Mouse (Mus musculus) forebrain, embryonic 16.5 days (tissue): ENCODE measurements around the gene Lcor. TPM values are rescaled to one million over a fixed set of nuclear protein-coding genes. Genes with fewer than 3 reads are reported as not detected.

Experiments used
- ATAC-seq: fragments of 200-750 bp; cut with Nextera tagmentation; 2 replicates; pipeline ENCODE4 v1.8.0; 2017; ENCODE audit warnings: mild to moderate bottlenecking, moderate library complexity
- H3K27ac ChIP-seq: fragments of 300-500 bp; sonication (generic); 2 replicates; pipeline ENCODE4 v1.5.1; 2014; ENCODE audit warnings: low read length, control low read depth
- H3K27me3 ChIP-seq: fragments of 300-500 bp; sonication (generic); replicated peaks from 2 replicates; pipeline ENCODE4 v1.6.1; 2014; ENCODE audit warnings: low read length; ENCODE audit not compliant: control insufficient read depth, insufficient read depth
- H3K36me3 ChIP-seq: fragments of 300-500 bp; sonication (generic); 2 replicates; pipeline ENCODE4 v1.6.1; 2014; ENCODE audit not compliant: control insufficient read depth, insufficient read depth
- H3K4me1 ChIP-seq: fragments of 300-500 bp; sonication (generic); replicated peaks from 2 replicates; pipeline ENCODE4 v1.6.1; 2014; ENCODE audit warnings: low read length; ENCODE audit not compliant: control insufficient read depth, insufficient read depth
- H3K4me2 ChIP-seq: fragments of 300-500 bp; sonication (generic); 2 replicates; pipeline ENCODE4 v1.6.1; 2014; ENCODE audit warnings: mild to moderate bottlenecking, low read length, control low read depth
- H3K4me3 ChIP-seq: fragments of 300-500 bp; sonication (generic); replicated peaks from 2 replicates; pipeline ENCODE4 v1.5.1; 2014; ENCODE audit warnings: mild to moderate bottlenecking, low read length, control low read depth
- H3K9ac ChIP-seq: fragments of 300-500 bp; sonication (generic); replicated peaks from 2 replicates; pipeline ENCODE4 v1.6.1; 2014; ENCODE audit warnings: low read depth, low read length, control low read depth
- H3K9me3 ChIP-seq: fragments of 300-500 bp; sonication (generic); 2 replicates; pipeline ENCODE4 v1.6.1; 2016; ENCODE audit warnings: low read length; ENCODE audit not compliant: control insufficient read depth
- WGBS: fragments of 180-500 bp; shearing (Covaris S2); extraction: QIAGEN DNeasy Blood & Tissue Kit; methylation state at CpG from one replicate; pipeline ENCODE4 v1.1.7; 2014; 5-methylcytosine and 5-hydroxymethylcytosine counted together
- polyA plus RNA-seq: library from polyadenylated mRNA; unstranded; fragments of >200 nt; fragmentation: Nextera tagmentation; extraction: Ambion mirVana; gene quantifications from 2 replicates; pipeline ENCODE4 v1.2.1, GENCODE M21; 2015

The Lcor gene
- polyA plus RNA-seq, 1 experiment from 2014 or later: 21.8 TPM

- Histone ChIP-seq H3K9ac (peak overlapping the region; percentile 46; the same call in 1 of the 2 replicates), H3K4me1 (peaks cover 21% of the 10 kb centered on the region), H3K4me3 (peak overlapping the region; percentile 97), H3K4me2 (peak overlapping the region; percentile 78), H3K36me3 (no peaks in the 10 kb centered on the region), H3K27ac (no peak overlapping the region), H3K27me3 (no peaks in the 10 kb centered on the region; the same call in 1 of the 2 replicates), H3K9me3 (no peaks in the 10 kb centered on the region)
- 8% methylated on average over 5 of the region's 5 CpGs for WGBS
- no peak for ATAC-seq
These were observed 1.9 kb downstream of the Lcor start for GRCm38 (mm10) chr19:41484361-41484760.

- Histone ChIP-seq H3K36me3 (no peaks in the 10 kb centered on the region), H3K27ac (no peak overlapping the region), H3K9me3 (no peaks in the 10 kb centered on the region), H3K27me3 (no peaks in the 10 kb centered on the region), H3K4me2 (no peak overlapping the region), H3K9ac (no peak overlapping the region), H3K4me1 (0 out of 2 replicates have a peak, but pooled peaks cover 2% of the 10 kb centered on the region), H3K4me3 (no peak overlapping the region)
- 84% methylated on average over 4 of the region's 4 CpGs for WGBS
- no peak for ATAC-seq
These were observed 13.1 kb downstream of the Lcor start for GRCm38 (mm10) chr19:41495382-41496032.

- no peaks in the 10 kb centered on the region for H3K36me3 ChIP-seq
- no peaks in the 10 kb centered on the region for H3K27me3 ChIP-seq
- H3K9me3 ChIP-seq: no peaks in the 10 kb centered on the region
- no peak overlapping the region for H3K4me3 ChIP-seq
- H3K9ac ChIP-seq: no peak overlapping the region
- 0 out of 2 replicates have a peak, but pooled peaks cover 2% of the 10 kb centered on the region for H3K4me1 ChIP-seq
- H3K4me2 ChIP-seq: no peak overlapping the region
- ATAC-seq: no peak
- H3K27ac ChIP-seq: no peak overlapping the region
These were observed 13.6 kb downstream of the Lcor start for GRCm38 (mm10) chr19:41496058-41496457.

- no peak overlapping the region for H3K27ac ChIP-seq
- H3K4me2 ChIP-seq: no peak overlapping the region
- no peaks in the 10 kb centered on the region for H3K36me3 ChIP-seq
- no peak for ATAC-seq
- H3K9ac ChIP-seq: no peak overlapping the region
- no peaks in the 10 kb centered on the region for H3K27me3 ChIP-seq
- 95% methylated on average over 8 of the region's 8 CpGs for WGBS
- no peaks in the 10 kb centered on the region for H3K9me3 ChIP-seq
- H3K4me3 ChIP-seq: no peak overlapping the region
- no peaks in the 10 kb centered on the region for H3K4me1 ChIP-seq
These were observed 25.4 kb downstream of the Lcor start for GRCm38 (mm10) chr19:41507872-41508271.

- WGBS: 95% methylated on average over 1 of the region's 1 CpGs
- no peak overlapping the region for H3K27ac ChIP-seq
- no peaks in the 10 kb centered on the region for H3K9me3 ChIP-seq
- no peaks in the 10 kb centered on the region for H3K36me3 ChIP-seq
- no peak overlapping the region for H3K9ac ChIP-seq
- no peak for ATAC-seq
- H3K4me3 ChIP-seq: no peak overlapping the region
- no peak overlapping the region for H3K4me2 ChIP-seq
- H3K27me3 ChIP-seq: no peaks in the 10 kb centered on the region
- H3K4me1 ChIP-seq: peaks cover 8% of the 10 kb centered on the region; the same call in 1 of the 2 replicates
These were observed 32.4 kb downstream of the Lcor start for GRCm38 (mm10) chr19:41514836-41515235.

- no peak for ATAC-seq
- WGBS: 85% methylated on average over 1 of the region's 1 CpGs
- no peak overlapping the region for H3K4me3 ChIP-seq
- no peaks in the 10 kb centered on the region for H3K9me3 ChIP-seq
- H3K4me1 ChIP-seq: peaks cover 8% of the 10 kb centered on the region; the same call in 1 of the 2 replicates
- H3K4me2 ChIP-seq: no peak overlapping the region
- no peaks in the 10 kb centered on the region for H3K27me3 ChIP-seq
- no peaks in the 10 kb centered on the region for H3K36me3 ChIP-seq
- H3K27ac ChIP-seq: no peak overlapping the region
- H3K9ac ChIP-seq: no peak overlapping the region
These were observed 33.1 kb downstream of the Lcor start for GRCm38 (mm10) chr19:41515549-41515948.

- Histone ChIP-seq H3K4me1 (peaks cover 8% of the 10 kb centered on the region; the same call in 1 of the 2 replicates), H3K4me2 (no peak overlapping the region), H3K27ac (no peak overlapping the region), H3K36me3 (no peaks in the 10 kb centered on the region), H3K9ac (no peak overlapping the region), H3K27me3 (no peaks in the 10 kb centered on the region), H3K4me3 (no peak overlapping the region), H3K9me3 (no peaks in the 10 kb centered on the region)
- no peak for ATAC-seq
- WGBS: 88% methylated on average over 3 of the region's 3 CpGs
These were observed 34.6 kb downstream of the Lcor start for GRCm38 (mm10) chr19:41517006-41517405.

GRCm38 (mm10) chr19:41519121-41519520, 36.7 kb downstream of the Lcor start:
- Histone ChIP-seq H3K4me3 (no peak overlapping the region), H3K4me1 (peaks cover 17% of the 10 kb centered on the region), H3K4me2 (no peak overlapping the region), H3K9me3 (no peaks in the 10 kb centered on the region), H3K27ac (no peak overlapping the region), H3K9ac (no peak overlapping the region), H3K36me3 (no peaks in the 10 kb centered on the region), H3K27me3 (no peaks in the 10 kb centered on the region)
- no peak for ATAC-seq
- WGBS: 82% methylated on average over 6 of the region's 6 CpGs

- Histone ChIP-seq H3K4me2 (no peak overlapping the region), H3K4me1 (peaks cover 11% of the 10 kb centered on the region), H3K9ac (no peak overlapping the region), H3K4me3 (no peak overlapping the region), H3K27ac (no peak overlapping the region), H3K36me3 (no peaks in the 10 kb centered on the region), H3K27me3 (no peaks in the 10 kb centered on the region), H3K9me3 (no peaks in the 10 kb centered on the region)
- WGBS: 20% methylated on average over 2 of the region's 2 CpGs
- ATAC-seq: no peak
These were observed 39.8 kb downstream of the Lcor start for GRCm38 (mm10) chr19:41522246-41522645.
